Mouse (Mus musculus) heart, postnatal 10 days (tissue): ENCODE results near the gene Ackr3. TPM values are rescaled to one million over a fixed set of nuclear protein-coding genes. Genes with fewer than 3 reads are reported as not detected.

ENCODE experiments used
- DNase-seq, 2 experiments: peaks; one replicate each; pipeline ENCODE4 v3.0.0; 2021
- intact Hi-C: fragments of 180-260 bp; cut with DNase I; formaldehyde crosslinking; loops from one replicate; pipeline ENCODE4 v1.15.1; 2025
- total RNA-seq, 2 experiments: library from RNA; stranded (reverse); gene quantifications; 2 replicates each; pipeline ENCODE4 v1.2.3; 2021

The Ackr3 gene
- total RNA-seq, 2 experiments from 2014 or later: 45.4 to 48.9 TPM

DNA sequence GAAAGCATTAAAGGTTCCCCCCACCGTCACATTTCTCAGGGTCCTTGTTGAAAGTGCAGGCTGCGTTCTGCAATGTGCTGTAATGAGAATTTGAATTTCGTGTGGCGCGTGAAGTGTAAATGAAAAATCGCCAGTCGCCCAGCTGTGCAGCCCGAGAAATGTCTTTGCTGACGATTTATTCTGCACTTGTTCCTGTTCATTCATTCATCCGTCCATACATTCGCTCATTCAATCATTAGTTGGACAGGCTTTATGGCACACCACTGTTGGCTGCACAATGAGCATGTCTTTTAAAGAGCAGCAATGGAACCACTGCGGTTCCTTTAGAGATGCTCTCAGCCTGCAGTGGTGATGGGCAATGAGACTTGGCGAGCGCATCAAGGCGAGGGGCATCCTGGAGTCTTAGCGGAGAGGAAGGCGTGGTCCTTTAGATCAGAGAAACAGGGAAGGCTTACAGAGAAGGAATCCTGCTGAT lies 18.7 kb downstream of the Ackr3 start:
- DNase-seq: no peak
- intact Hi-C loops: no loop called here

DNA sequence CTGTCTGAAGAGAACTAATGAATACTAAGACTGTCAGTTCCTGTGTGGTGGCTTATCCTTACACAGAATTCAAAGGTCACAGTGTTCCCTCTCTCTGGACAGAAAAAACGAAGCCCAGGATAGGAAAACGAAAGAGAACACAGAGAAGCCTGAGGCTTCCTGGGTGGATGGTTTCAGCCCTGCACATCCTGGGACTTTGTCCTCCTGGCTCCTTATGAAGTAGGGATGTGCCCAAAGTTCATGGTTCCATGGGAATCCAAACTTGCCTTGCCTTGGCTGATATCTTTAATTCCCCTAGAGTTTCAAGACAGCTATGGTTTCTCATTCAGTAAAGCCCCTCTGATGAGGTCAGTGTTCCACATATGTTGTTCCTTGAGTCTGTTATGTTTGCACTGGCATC lies 19.2 kb downstream of the Ackr3 start:
- no peak for DNase-seq
- intact Hi-C loops: no loop called here

DNA sequence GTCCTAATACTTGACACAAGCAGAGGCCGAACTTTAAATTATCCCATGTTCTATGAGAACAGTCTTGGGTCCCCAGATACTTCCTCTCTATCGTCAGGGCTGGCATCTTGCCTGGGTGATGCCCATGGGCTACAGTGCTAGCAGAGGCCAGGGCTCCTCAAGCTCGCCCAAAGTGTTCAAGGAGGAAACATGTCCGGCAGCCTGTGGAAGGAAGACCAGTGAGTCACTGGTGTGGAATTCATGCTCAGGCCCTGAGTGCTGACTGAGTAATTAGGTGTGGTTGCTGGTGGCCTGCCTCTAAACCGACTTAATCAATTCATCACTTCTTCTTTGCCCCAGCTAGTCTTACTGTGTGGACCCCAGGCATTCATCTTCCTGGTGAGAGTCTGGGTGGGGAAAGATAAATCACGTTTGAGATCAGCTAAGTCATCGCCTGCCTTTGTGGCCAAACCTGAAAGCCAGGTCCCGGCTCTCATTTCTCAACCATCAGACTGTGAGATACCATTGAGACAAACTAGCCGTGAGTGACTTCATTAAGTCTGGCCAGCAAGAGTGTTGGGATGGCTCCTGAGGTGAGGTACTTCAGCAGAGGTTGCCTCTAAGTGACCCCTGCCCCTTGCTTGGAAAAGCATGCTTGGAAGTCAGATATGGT lies 21.9 kb downstream of the Ackr3 start:
- intact Hi-C loops: no loop called here
- DNase-seq: peak; percentile 54 to 64

DNA sequence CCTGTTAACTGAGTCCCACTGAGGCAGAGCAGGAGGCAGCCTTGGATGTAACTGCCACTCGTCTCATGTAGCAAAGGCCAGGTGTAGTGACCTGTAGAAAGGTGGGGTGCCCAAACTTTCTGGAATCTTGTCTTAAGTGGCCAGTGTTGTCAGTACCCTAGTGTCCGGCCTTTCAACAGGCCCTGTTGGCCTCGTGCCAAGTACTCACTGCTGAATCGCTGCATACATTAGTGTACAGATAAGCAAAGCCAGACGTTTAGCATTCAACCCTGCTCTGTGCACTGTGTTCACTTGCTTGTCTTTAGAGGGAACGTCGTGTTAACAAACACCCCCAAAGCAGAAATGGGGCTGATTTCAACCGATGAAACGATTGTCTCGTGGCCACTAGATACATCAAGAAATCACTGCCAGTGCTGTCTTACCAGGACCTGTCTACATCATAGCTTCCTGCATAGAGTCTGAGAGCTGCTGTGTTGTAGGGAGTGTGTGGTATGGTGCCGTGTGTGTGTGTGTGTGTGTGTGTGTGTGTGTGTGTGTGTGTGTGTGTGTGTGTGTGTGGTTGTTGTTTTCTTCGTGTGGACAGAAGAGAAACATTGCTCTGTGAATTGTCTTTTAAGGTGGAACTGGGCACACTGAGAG lies 24.0 kb downstream of the Ackr3 start:
- intact Hi-C loops: no loop called here
- DNase-seq: no peak

DNA sequence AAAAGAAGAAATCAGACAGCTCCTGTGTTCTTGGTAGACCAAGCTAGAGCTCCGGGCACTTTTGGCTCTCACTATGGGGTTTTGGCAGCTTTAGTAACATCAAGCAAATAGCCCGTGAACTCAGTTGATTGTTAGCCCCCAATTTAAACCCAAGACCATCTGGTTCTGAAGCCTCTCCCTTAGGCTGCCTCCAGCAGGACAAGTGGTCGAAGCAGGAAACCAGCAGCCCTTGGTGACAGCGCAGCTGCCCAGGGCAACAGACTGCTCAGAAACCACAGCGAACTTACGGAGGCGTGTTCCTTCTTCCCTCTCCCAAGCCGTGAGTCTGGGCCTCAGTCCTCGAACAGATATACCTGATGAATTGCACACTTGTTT lies 24.5 kb downstream of the Ackr3 start:
- intact Hi-C loops: no loop called here

DNA sequence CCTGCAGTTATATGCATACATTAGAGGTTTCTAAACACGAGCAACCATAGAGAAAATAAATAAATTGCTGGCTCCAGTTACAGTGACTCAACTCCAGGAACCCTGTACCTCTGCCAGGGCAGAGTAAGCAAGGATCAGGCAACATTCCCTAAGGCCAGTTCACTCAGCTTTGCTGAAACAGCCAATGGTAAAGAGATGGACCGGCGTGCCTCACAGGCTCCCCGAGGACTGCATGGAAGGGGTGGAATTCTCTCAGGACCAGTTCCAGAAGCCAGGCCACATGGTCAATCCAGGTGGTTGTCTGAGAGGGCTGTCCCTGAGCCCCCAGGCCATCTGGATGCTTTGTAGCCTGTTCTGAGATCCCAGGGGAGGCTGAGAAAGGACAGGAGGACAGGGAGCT lies 26.8 kb downstream of the Ackr3 start:
- DNase-seq: no peak
- intact Hi-C loops: no loop called here

More for the DNA sequence above, 24.5 kb downstream of the Ackr3 start:
- DNase-seq: no peak

DNA sequence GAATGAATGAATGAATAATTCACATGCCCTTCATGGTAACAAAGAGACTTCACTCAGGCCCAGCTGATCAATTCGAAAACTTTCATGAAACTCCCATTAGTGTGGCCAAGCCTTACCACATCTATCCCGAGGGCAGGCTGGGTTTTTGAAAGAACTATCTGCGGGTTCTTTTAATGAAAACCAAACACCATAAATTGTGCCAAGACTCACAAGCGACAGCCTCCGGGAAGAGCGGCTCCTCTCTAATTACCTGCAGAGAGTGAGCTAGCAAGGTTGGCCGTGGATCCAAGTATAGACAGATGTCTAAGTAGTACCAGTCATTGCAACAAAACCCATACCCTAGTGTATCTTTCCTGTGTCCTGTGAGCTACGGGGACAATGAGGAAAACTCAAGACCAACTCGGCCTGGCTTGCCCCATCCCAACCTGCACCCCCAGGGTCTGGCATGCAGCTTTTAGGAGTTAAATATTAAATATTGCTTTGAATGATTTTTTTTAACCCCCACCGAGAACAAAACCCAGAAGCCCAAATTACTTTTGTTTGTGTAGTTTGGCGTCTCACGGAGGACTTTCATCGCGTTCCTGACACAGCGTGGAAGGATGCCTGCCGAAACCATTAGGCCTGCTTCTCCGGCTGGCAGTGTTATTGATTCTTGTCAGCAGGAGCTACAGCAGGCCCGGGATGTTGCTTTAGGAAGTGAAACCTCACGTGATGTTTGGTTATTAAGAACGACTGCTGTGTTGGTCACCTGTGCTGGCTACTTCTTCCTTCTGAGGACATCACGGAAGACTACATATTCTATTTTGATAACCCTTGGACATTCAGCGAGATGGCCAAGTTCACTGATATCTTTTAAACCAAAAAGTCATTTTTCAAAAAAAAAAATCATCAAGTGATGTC lies 28.1 kb downstream of the Ackr3 start:
- DNase-seq: no peak
- intact Hi-C loops: no loop called here

DNA sequence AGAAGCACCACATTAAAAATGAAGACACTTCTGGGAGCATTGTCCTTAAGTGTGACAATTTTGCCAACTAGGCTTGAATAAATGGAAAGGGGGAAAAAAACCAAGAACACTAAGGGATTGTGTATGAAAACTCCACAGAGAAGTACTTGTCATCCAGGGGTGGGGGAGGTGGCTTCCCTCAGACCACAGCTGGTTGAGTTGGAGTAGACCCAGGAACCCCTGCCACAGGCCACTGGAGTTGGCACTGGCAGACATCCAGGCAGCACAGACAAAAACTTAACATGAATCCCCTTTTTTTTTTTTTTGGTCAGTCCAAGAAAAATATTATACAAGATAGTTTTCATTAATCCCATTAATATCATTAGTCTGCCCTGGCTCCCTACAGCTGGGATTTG lies 28.7 kb downstream of the Ackr3 start:
- intact Hi-C loops: no loop called here
- DNase-seq: no peak

DNA sequence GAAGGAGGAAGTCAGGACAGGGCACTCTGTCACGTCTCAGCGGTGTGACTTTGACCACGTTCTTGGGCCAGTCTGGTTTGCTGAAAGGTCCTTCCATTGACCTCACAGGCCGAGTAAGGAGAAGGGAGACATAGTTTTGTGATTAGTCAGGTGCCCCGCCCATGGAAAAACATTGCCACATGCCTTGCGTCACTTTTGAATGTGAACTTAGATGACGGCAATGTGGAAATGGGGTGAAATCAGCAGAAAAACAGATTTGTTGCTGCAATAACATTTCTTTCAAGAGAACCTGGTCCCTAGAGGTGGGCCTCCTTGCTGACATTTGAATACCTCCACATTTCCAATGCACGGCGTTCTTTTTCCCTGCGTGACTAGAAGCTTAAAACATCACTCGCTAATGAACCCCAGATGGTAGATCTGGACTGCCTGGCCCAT lies 30.9 kb downstream of the Ackr3 start:
- DNase-seq: peak; percentile 65
- intact Hi-C loops: no loop called here

DNA sequence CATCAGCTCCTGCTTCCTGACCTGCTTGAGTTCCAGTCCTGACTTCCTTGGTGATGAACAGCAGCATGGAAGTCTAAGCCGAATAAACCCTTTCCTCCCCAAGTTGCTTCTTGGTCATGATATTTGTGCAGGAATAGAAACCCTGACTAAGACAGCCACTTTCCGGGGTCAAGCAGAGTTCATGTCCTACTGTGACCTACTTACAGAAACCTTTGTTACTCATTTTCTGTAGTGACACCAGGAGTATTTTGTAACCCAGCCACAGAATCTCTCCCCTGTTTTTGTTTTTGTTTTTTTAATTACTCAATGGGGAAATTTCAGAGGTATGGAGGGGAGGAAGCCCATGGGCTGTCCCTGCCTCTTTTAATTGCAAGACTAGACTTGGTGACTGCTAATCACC lies 32.9 kb downstream of the Ackr3 start:
- intact Hi-C loops: no loop called here
- DNase-seq: no peak

DNA sequence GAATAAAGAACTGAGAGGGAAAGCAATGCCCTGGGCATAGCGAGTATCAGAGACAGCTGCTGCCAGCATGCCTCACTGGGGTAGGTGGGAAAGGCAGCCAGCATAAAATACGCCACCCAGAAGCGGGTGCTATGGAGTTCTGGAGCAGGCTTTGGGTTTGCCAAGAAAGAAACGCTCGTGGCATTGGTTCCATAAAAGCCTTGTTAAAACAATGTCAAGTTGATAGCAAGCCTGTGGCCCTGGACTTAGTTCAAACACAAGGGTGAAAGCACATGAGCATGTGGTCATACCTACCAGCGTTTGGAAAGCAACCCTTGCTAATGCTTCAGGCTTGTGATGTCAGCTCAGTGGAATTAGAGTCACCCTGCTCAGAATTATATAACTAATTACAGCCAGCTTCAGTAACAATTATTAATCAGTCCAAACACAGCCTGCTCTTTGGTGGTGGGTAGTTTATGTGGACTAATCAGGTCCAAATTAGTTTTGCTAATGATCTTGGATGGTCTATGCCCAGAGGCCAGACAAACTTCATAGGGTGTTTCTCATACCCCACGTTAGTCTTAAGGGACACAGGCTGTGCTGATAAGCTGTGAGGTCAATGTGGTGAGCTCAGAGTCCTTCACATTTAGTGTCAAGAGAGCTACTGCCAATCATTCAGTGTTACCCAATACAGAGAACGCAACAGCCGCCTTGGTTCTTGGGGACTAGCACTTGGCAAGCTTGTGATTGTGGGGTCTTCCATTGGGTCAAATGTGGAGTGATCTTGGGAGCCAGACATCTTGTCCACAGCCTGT lies 34.5 kb downstream of the Ackr3 start:
- DNase-seq: peak; percentile 70 to 87
- intact Hi-C loops: loop anchor here (2.0 kb wide), 1 partner anchor 29 kb away; no protein-coding TSS in a partner anchor

DNA sequence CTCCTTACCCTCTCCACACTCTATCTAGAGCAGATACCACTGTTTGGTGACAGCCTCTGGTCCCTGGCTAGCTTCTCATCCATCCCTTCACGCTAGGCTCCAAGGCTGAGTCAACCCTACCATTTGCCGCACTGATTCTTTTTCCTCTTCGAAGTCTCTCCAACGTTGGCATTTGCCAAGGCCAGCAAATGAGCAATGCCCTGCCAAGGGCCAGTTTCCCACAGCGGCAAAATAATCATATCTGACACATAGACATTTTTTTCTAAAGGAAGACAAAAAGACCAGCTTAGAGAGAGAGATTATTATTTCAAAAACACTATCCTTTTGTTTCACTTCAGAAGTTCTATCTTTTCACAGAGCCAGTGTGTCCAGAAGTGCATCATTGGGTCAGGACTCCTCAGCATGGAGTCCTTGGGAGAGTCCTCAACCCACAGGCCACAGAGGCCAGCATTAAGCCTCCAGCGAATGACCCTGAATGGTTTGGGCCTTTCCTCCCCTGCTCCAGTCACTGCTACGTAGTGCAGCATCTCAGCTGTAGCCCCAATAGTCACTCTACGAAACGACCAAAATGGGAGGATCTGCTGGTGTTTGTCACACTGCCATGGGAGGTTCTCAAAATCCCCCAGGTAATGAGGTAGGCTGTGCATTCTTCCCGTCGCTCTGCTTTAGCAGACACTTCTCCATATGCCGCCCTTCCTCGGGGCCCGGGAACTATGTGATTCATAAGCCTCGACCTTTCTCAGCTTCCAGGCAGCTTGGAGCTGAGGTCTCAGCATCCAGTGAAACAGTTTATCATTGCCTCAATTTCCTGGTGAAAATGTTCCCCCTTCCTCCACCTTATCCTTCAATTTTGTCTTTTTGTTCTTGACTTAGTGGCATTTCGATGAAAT lies 35.8 kb downstream of the Ackr3 start:
- DNase-seq: no peak
- intact Hi-C loops: loop anchor here (2.0 kb wide), 1 partner anchor 31 kb away; no protein-coding TSS in a partner anchor

DNA sequence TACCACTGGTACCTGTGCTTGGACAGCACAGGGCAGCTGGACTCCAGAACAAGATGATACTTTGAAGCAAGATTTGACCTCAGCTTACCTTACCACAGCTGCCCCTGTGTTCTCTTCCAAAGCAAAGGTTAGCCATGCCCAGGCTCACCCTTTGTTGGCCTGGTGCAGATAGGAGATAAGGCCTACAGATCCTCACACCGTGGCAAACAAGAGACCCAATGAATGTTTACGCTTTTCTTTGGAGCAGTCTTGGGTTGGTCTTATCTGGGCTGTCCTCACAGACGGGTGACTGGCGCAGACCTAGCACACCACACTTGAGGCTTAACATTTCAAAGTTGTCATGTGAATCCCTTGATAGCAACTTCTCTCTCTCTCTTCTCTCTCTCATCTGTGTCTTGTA lies 36.5 kb downstream of the Ackr3 start:
- intact Hi-C loops: no loop called here
- peak in 1 of 2 experiments; percentile 27 for DNase-seq

DNA sequence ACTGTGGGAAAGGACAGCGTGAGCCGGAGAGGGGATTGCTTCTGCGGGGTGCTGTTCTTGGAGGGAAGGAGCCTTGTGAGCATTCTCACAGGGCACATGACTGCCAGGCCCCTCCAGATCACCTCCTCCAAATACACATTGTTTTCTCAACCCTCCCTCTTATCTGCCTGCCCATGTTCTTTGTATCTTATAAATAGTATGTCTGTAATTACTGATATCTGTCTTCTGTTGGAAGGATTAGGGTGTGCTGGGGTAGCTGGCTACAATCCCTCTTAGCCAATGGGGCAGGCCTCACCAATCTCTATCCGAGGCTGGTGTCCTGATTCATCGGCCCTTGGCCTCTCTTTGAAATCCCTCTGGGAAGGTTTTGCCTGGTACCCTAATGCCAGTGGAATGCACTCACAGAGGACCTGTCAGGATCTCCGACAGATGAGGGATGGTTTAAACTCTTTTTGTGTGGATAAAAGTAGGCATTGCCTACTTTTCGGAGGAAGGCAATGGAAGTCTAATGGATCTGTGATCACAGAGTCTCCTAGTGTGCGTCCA lies 38.7 kb downstream of the Ackr3 start:
- intact Hi-C loops: no loop called here
- no peak for DNase-seq

DNA sequence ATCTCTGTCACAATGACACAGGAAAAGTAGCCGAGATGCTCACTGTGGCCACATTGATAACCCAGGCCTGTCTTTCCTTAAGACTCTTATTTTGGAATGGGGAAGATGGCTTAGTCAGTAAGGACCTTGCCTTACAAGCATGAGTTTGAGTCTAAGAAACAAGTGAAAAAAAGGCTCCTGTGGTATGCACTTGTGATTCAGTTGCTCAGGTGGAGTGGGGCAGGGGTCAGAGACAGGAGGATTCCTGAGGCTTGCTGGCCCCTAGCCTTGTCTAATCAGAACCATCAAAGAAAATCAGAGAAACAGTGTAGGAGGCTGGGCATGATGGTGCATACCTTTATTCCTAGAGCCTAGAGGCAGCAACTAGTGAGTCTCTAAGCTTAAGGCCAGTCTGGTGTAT lies 40.8 kb downstream of the Ackr3 start:
- intact Hi-C loops: no loop called here

DNA sequence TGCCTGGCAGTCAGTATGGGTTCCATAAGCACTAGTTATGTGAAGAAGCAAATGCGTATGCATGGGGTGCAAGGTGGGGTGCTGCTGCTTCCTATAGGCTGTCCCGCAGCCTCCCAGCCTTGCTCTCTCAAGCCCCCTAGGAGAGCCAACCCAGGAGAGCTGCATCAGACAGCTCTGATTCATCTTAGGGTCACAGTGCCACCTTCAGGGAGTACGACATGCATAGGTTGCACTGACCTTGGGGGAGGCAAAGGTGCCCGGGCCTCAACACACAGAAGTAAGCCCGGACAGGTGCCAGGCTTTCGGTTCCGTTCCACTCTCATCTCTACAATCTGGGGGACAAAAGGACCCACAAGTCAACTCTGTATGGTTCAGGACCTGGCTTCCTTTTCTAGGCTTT lies 41.8 kb downstream of the Ackr3 start:
- no peak for DNase-seq
- intact Hi-C loops: loop anchor here (1.0 kb wide), 1 partner anchor 185 kb away; no protein-coding TSS in a partner anchor

More for the DNA sequence above, 40.8 kb downstream of the Ackr3 start:
- DNase-seq: no peak

DNA sequence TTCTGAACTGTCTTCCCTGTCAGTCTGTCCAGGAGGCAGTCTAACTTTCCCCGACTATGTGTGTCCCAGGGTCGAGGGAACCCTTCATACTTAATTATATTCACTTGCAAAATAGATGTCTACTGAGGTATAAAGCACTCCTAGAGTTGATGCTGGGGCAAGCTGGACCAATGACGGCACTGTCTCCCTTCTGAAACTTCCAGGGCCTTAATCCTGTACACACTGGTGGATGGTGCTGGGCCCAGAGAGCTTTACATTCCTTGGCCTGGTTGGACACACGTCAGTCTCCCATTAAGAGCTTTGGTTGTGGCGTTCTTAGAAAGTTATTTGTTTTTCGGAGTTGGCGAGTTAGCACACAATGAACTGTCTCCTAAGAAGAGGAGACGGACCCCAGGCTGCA lies 42.3 kb downstream of the Ackr3 start:
- intact Hi-C loops: no loop called here
- DNase-seq: no peak

DNA sequence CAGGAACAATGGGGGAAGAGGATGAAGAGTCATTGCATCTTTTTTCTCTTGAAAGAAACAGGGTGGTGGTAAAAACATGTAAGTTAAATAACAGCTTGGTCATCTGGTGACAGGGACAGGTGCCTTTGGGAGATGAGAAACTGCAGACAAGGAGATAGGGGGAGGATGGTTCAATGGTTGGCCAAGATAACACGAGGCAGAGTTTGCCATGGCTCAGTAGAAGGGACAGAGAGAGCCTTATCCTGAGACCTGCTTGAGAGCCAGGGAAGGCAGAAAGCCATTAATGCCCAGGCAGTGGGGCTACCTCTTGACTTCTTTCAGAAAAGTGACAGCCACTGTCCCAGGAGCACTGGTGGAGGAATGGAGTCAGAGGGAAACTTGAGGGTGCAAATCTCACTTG lies 43.0 kb downstream of the Ackr3 start:
- DNase-seq: no peak
- intact Hi-C loops: no loop called here

DNA sequence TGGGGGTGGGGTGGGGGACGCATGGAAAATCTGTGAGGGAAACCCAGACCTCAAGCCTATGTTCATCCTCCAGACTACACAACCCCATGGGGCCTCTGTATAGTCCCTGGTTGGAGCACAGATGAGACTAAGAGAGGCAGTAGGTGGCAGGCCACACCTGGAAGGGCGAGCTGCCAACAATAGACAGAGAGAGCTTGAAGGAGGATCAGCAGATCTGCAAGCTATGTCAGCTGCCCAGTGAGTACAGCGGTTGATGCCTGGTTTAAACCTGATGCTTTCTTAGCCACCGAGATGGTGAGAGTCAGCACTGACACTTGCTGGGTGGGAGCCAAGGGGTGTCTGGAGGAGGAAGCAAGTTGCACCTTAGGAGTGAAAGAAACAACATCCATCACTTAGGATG lies 43.5 kb downstream of the Ackr3 start:
- DNase-seq: no peak
- intact Hi-C loops: no loop called here
